Mouse (Mus musculus): ENCODE measurements around the gene Insm2. TPM values are rescaled to one million over a fixed set of nuclear protein-coding genes. Genes with fewer than 3 reads are reported as not detected.

Insm2 gene
- total and polyA plus RNA-seq, 2 experiments = not detected

DNA sequence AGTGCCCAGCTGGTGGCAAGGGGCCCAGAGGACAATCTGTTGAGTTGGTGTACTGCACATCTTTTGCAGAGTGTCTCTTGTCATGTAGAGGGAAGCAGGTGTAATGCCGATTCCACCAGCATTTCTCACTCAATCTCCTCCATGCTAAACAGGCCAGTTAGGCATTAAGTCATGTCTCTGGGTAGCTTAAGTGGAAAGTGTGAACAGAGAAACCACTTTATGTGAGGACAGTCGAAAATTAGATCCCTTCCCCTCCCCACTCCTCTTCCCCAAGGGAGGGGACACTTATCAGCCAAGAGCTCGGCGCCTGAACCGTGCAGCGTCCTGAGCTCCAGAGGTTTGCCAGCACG is 715 bp upstream of the Insm2 start:
- Histone ChIP-seq H3K4me3 (ENCODE audit: insufficient read depth, low read depth, low read length) (no peak overlapping the region), H3K27ac (replicated peaks; ENCODE audit: insufficient read depth, low read depth, low read length) (no peak overlapping the region), H3K79me2 (ENCODE audit: control insufficient read depth, insufficient read depth, low read length) (no peaks in the 10 kb centered on the region), H3K4me1 (ENCODE audit: control insufficient read depth, insufficient read depth, low read length) (no peaks in the 10 kb centered on the region), H3K27me3 (ENCODE audit: control insufficient read depth, insufficient read depth, low read length) (peaks cover 18% of the 10 kb centered on the region), H3K36me3 (ENCODE audit: control insufficient read depth, insufficient read depth, low read length) (no peaks in the 10 kb centered on the region; the same call in 1 of the 2 replicates), H3K9ac (ENCODE audit: low read depth, low read length) (no peak overlapping the region)
- DNase-seq (ENCODE audit: extremely low read depth, low read depth, low spot score) = no peak
- 8% methylated on average over 7 of the region's 7 CpGs for WGBS
- TF ChIP-seq POLR2A (IDR thresholded peaks at IDR 0.05; ENCODE audit: extremely low read depth, insufficient read depth, low read length) (no peak), CTCF (IDR thresholded peaks at IDR 0.05; ENCODE audit: low read depth, low read length) (no peak)

- H3K9ac ChIP-seq (ENCODE audit: low read depth, low read length) = no peak overlapping the region
- no peak overlapping the region for H3K27ac ChIP-seq (replicated peaks; ENCODE audit: insufficient read depth, low read depth, low read length)
- DNase-seq (ENCODE audit: extremely low read depth, low read depth, low spot score) = no peak
- 2% methylated on average over 109 of the region's 109 CpGs for WGBS
- no peaks in the 10 kb centered on the region for H3K79me2 ChIP-seq (ENCODE audit: control insufficient read depth, insufficient read depth, low read length)
- peaks cover 2% of the 10 kb centered on the region; the same call in 1 of the 2 replicates for H3K36me3 ChIP-seq (ENCODE audit: control insufficient read depth, insufficient read depth, low read length)
- peaks cover 18% of the 10 kb centered on the region for H3K27me3 ChIP-seq (ENCODE audit: control insufficient read depth, insufficient read depth, low read length)
- H3K4me3 ChIP-seq (ENCODE audit: insufficient read depth, low read depth, low read length) = no peak overlapping the region
- TF ChIP-seq CTCF (IDR thresholded peaks at IDR 0.05; ENCODE audit: low read depth, low read length) = no peak
- TF ChIP-seq POLR2A (IDR thresholded peaks at IDR 0.05; ENCODE audit: extremely low read depth, insufficient read depth, low read length) = no peak
- no peaks in the 10 kb centered on the region for H3K4me1 ChIP-seq (ENCODE audit: control insufficient read depth, insufficient read depth, low read length)
Observed at GRCm38 (mm10) chr12:55599639-55600502, 644 bp downstream of the Insm2 start.

GRCm38 (mm10) chr12:55600503-55600994 is 1.3 kb downstream of the Insm2 start:
- TF ChIP-seq POLR2A (IDR thresholded peaks at IDR 0.05; ENCODE audit: extremely low read depth, insufficient read depth, low read length) = no peak
- no peak for TF ChIP-seq CTCF (IDR thresholded peaks at IDR 0.05; ENCODE audit: low read depth, low read length)
- Histone ChIP-seq H3K27me3 (ENCODE audit: control insufficient read depth, insufficient read depth, low read length) (peaks cover 18% of the 10 kb centered on the region), H3K36me3 (ENCODE audit: control insufficient read depth, insufficient read depth, low read length) (peaks cover 2% of the 10 kb centered on the region; the same call in 1 of the 2 replicates), H3K79me2 (ENCODE audit: control insufficient read depth, insufficient read depth, low read length) (no peaks in the 10 kb centered on the region), H3K4me3 (ENCODE audit: insufficient read depth, low read depth, low read length) (no peak overlapping the region), H3K9ac (ENCODE audit: low read depth, low read length) (no peak overlapping the region), H3K27ac (replicated peaks; ENCODE audit: insufficient read depth, low read depth, low read length) (no peak overlapping the region), H3K4me1 (ENCODE audit: control insufficient read depth, insufficient read depth, low read length) (no peaks in the 10 kb centered on the region)
- no peak for DNase-seq (ENCODE audit: extremely low read depth, low read depth, low spot score)
- 13% methylated on average over 42 of the region's 42 CpGs for WGBS

DNA sequence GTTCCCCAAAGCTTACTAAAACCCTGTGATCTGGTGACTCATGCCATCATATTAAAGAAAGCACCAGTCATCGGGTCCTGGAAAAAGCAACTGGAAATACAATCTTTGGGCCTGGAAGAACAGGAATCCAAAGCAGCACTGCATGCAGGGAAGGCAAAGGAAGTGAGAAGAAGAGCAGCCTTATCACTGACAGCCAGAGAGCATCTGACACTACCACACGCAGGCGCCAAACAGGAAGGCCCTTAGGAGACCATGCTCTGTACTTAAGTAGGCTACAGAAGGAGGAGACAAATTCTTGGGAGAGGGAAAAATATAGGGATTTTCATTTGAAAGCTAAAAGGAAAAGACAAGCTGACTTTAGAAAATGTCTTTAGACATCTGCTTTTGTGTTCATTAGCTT is 5.2 kb downstream of the Insm2 start:
- Histone ChIP-seq H3K9ac (ENCODE audit: low read depth, low read length) (no peak overlapping the region), H3K36me3 (ENCODE audit: control insufficient read depth, insufficient read depth, low read length) (peaks cover 2% of the 10 kb centered on the region; the same call in 1 of the 2 replicates), H3K27me3 (ENCODE audit: control insufficient read depth, insufficient read depth, low read length) (peaks cover 12% of the 10 kb centered on the region), H3K27ac (replicated peaks; ENCODE audit: insufficient read depth, low read depth, low read length) (no peak overlapping the region), H3K4me3 (ENCODE audit: insufficient read depth, low read depth, low read length) (no peak overlapping the region), H3K4me1 (ENCODE audit: control insufficient read depth, insufficient read depth, low read length) (no peaks in the 10 kb centered on the region), H3K79me2 (ENCODE audit: control insufficient read depth, insufficient read depth, low read length) (no peaks in the 10 kb centered on the region)
- no peak for DNase-seq (ENCODE audit: extremely low read depth, low read depth, low spot score)
- WGBS = 76% methylated on average over 3 of the region's 3 CpGs
- TF ChIP-seq POLR2A (IDR thresholded peaks at IDR 0.05; ENCODE audit: extremely low read depth, insufficient read depth, low read length) (no peak), CTCF (IDR thresholded peaks at IDR 0.05; ENCODE audit: low read depth, low read length) (no peak)

GRCm38 (mm10) chr12:55607902-55608301 is 8.7 kb downstream of the Insm2 start:
- 79% methylated on average over 4 of the region's 4 CpGs for WGBS
- Histone ChIP-seq H3K27me3 (ENCODE audit: control insufficient read depth, insufficient read depth, low read length) (no peaks in the 10 kb centered on the region), H3K79me2 (ENCODE audit: control insufficient read depth, insufficient read depth, low read length) (no peaks in the 10 kb centered on the region), H3K27ac (replicated peaks; ENCODE audit: insufficient read depth, low read depth, low read length) (no peak overlapping the region), H3K9ac (ENCODE audit: low read depth, low read length) (no peak overlapping the region), H3K36me3 (ENCODE audit: control insufficient read depth, insufficient read depth, low read length) (peaks cover 4% of the 10 kb centered on the region; the same call in 1 of the 2 replicates), H3K4me1 (ENCODE audit: control insufficient read depth, insufficient read depth, low read length) (no peaks in the 10 kb centered on the region), H3K4me3 (ENCODE audit: insufficient read depth, low read depth, low read length) (no peak overlapping the region)
- DNase-seq (ENCODE audit: extremely low read depth, low read depth, low spot score) = no peak
- no peak for TF ChIP-seq POLR2A (IDR thresholded peaks at IDR 0.05; ENCODE audit: extremely low read depth, insufficient read depth, low read length)
- no peak for TF ChIP-seq CTCF (IDR thresholded peaks at IDR 0.05; ENCODE audit: low read depth, low read length)

DNA sequence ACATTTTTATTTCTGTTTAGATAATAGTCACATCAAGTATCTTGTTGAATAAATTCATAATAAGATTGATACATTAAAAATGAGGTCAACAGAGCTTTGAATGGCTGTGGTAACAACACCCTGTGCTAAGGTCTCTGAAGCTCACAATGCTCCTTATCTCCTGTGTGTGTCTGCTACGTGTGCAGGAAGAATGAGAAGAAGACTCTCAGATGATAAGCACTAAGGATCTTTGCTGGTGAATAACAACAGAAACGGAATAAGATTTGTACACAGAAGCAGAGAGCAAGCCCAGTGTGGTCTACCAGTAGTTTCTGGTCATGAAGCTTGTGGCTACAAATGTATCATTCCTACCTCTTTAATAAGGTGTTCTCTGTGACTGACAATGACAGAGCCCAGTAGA is 11.6 kb downstream of the Insm2 start:
- Histone ChIP-seq H3K27ac (replicated peaks; ENCODE audit: insufficient read depth, low read depth, low read length) (no peak overlapping the region), H3K4me1 (ENCODE audit: control insufficient read depth, insufficient read depth, low read length) (no peaks in the 10 kb centered on the region), H3K4me3 (ENCODE audit: insufficient read depth, low read depth, low read length) (no peak overlapping the region), H3K36me3 (ENCODE audit: control insufficient read depth, insufficient read depth, low read length) (peaks cover 3% of the 10 kb centered on the region; the same call in 1 of the 2 replicates), H3K9ac (ENCODE audit: low read depth, low read length) (no peak overlapping the region), H3K27me3 (ENCODE audit: control insufficient read depth, insufficient read depth, low read length) (no peaks in the 10 kb centered on the region), H3K79me2 (ENCODE audit: control insufficient read depth, insufficient read depth, low read length) (no peaks in the 10 kb centered on the region)
- DNase-seq (ENCODE audit: extremely low read depth, low read depth, low spot score) = no peak
- WGBS = 73% methylated on average over 2 of the region's 2 CpGs
- TF ChIP-seq CTCF (IDR thresholded peaks at IDR 0.05; ENCODE audit: low read depth, low read length) (no peak), POLR2A (IDR thresholded peaks at IDR 0.05; ENCODE audit: extremely low read depth, insufficient read depth, low read length) (no peak)

Data from liver, adult 2 months (tissue).